Mouse (Mus musculus) cortical plate, adult 2 months (tissue): Measurements from ENCODE around the gene Calr3.

Experiments used
- CTCF ChIP-seq: fragments of 200-500 bp; IDR thresholded peaks from 2 replicates; pipeline ENCODE4 v1.5.1; 2011; ENCODE audit warnings: mild to moderate bottlenecking, control low read depth, low read length; ENCODE audit not compliant: insufficient read depth; ENCODE audit errors: extremely low read depth
- POLR2A ChIP-seq: fragments of 200-500 bp; IDR thresholded peaks from 2 replicates; pipeline ENCODE4 v1.6.1; 2011; ENCODE audit warnings: mild to moderate bottlenecking, low read length, control low read depth; ENCODE audit not compliant: insufficient read depth; ENCODE audit errors: extremely low read depth

DNA sequence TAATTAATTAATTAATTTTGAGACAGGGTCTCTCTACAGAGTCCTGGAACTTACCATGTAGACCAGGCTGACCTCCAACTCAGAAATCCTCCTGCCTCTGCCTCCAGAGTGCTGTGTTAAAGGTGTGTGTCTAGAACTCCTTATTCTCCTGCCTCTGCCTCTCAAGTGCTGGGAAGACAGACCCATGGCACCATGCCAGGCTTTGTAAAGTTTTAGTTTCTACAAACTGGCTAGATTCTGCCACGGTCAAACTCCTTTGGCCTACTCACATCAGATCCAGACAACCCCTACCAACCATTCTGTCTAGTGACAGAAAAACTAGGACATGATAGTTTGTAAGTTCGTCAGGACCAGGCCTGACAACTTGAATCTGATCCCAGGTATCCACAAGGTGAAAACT, 47.3 kb upstream of the Calr3 start:
- TF ChIP-seq CTCF (no peak), POLR2A (no peak)
